In the genomic region with DNA sequence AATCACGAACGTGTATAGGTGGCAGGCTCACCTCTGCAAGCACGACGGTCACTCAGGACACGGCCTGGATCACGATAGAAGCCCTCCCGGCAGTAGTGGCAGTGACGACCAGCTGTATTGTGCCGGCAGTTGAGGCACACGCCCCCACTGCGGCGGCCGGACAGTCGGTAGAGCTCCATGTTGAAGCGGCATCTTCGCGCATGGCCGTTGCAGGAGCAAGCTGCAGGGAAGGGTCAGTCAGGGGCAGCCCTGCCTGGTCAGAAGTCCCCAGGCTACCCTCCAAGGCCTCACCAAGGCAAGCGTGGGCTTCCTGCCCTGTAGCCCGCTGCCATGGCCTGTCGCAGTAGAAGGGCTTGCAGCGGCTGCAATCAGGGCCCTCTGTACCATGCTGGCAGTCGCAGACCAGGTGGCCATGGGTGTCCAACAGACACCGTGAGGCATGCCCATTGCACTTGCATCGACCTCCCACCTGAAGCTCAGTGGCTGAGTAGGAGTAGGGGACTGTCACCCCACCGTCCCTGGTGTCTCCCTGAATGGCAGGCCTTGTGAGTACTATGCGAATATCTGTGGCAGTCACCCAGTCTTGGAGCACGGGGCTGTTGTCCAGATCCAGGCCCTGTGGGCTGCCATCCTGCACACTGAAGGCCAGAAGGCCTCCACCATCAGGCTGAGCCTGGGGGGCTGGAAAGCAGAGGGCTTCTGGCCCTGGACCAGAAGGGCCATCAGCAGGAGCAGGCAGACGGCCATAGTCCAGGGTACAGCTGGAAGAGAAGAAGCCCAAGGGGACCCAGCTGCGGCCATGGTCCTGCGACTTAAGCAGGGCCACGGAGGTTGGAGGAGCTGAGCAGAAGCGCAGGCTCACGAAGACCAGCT, we compare ENCODE assay signal across 8 mouse cellular contexts. TPM values are rescaled to one million over a fixed set of nuclear protein-coding genes. Genes with fewer than 3 reads are reported as not detected.
A peak's percentile ranks its signal among the peaks of the same experiment; 100 is the strongest.
DNase-seq lines count a peak whose midpoint lies in the region; ATAC-seq and TF ChIP-seq lines count a peak whose summit lies in the region.

No protein-coding gene starts in this region.

- no peaks in the 10 kb centered on the region for H3K9me3 ChIP-seq in forebrain, embryonic 11.5 days (ENCODE audit: control insufficient read depth, low read length)
- H3K9me3 ChIP-seq in intestine, embryonic 15.5 days = no peaks in the 10 kb centered on the region
- no peaks in the 10 kb centered on the region for H3K9me3 ChIP-seq in neural tube, embryonic 11.5 days (ENCODE audit: control insufficient read depth, low read length)

- no peaks in the 10 kb centered on the region for H3K36me3 ChIP-seq in forebrain, embryonic 11.5 days (ENCODE audit: control insufficient read depth, insufficient read depth, low read length)
- no peaks in the 10 kb centered on the region for H3K36me3 ChIP-seq in intestine, embryonic 15.5 days
- H3K36me3 ChIP-seq in neural tube, embryonic 11.5 days (ENCODE audit: control insufficient read depth, insufficient read depth, low read length) = no peaks in the 10 kb centered on the region

- peak overlapping the region; percentile 98 for H3K27ac ChIP-seq in left cerebral cortex, adult 2 months
- no peak overlapping the region for H3K27ac ChIP-seq in forebrain, embryonic 11.5 days (ENCODE audit: low read depth, low read length)
- H3K27ac ChIP-seq in intestine, embryonic 15.5 days = peak overlapping the region; percentile 91
- 0 out of 2 replicates have a peak overlapping the region, but pooled peaks have one; percentile 44 for H3K27ac ChIP-seq in neural tube, embryonic 11.5 days (ENCODE audit: low read depth, low read length)

- no peak for TF ChIP-seq CTCF in left cerebral cortex, adult 2 months (IDR thresholded peaks at IDR 0.05)

- H3K4me2 ChIP-seq in forebrain, embryonic 11.5 days (ENCODE audit: low read depth, low read length, severe bottlenecking) = peak overlapping the region; percentile 90
- H3K4me2 ChIP-seq in intestine, embryonic 15.5 days (replicated peaks) = peak overlapping the region; percentile 96
- H3K4me2 ChIP-seq in neural tube, embryonic 11.5 days (ENCODE audit: low read depth) = peak overlapping the region; percentile 93

- peak overlapping the region; percentile 80 for H3K9ac ChIP-seq in forebrain, embryonic 11.5 days (ENCODE audit: low read length)
- H3K9ac ChIP-seq in intestine, embryonic 15.5 days = peak overlapping the region; percentile 68
- peak overlapping the region; percentile 72 for H3K9ac ChIP-seq in neural tube, embryonic 11.5 days (ENCODE audit: low read length)

- intact Hi-C loops in left cerebral cortex, adult 2 months (cut with DNase I) = no loop called here

- 53% methylated on average over 34 of the region's 34 CpGs for WGBS in forebrain, embryonic 11.5 days
- WGBS in intestine, embryonic 15.5 days = 67% methylated on average over 34 of the region's 34 CpGs
- 55% methylated on average over 34 of the region's 34 CpGs for WGBS in neural tube, embryonic 11.5 days

- ATAC-seq in forebrain, embryonic 11.5 days (replicated peaks; ENCODE audit: low FRiP score) = no peak
- ATAC-seq in intestine, embryonic 15.5 days = no peak
- no peak for ATAC-seq in neural tube, embryonic 11.5 days (ENCODE audit: insufficient read depth, low FRiP score, low TSS enrichment)

- no peak for DNase-seq in left cerebral cortex, adult 2 months (ENCODE audit: extremely low spot score in 1 of 2, low spot score in 2 of 2)
- DNase-seq in left cerebral cortex, adult 18-20 months (ENCODE audit: low spot score in 2 of 2) = no peak
- DNase-seq in forebrain, embryonic 11.5 days (ENCODE audit: low spot score) = no peak
- peak; percentile 15 for DNase-seq in neural tube, embryonic 11.5 days (ENCODE audit: low spot score)
- no peak for DNase-seq in MN1 (ENCODE audit: low spot score)
- DNase-seq in kidney, postnatal 36 days = no peak
- no peak for DNase-seq in spleen, postnatal 14 days (ENCODE audit: low spot score in 2 of 2)

- H3K27me3 ChIP-seq in forebrain, embryonic 11.5 days (ENCODE audit: control insufficient read depth, insufficient read depth, low read length) = peaks cover 23% of the 10 kb centered on the region
- peaks cover 14% of the 10 kb centered on the region for H3K27me3 ChIP-seq in intestine, embryonic 15.5 days (replicated peaks)
- H3K27me3 ChIP-seq in neural tube, embryonic 11.5 days (ENCODE audit: control insufficient read depth, insufficient read depth, low read length) = peaks cover 20% of the 10 kb centered on the region

- H3K4me3 ChIP-seq in left cerebral cortex, adult 2 months = peak overlapping the region; percentile 84
- peak overlapping the region; percentile 43 for H3K4me3 ChIP-seq in forebrain, embryonic 11.5 days (ENCODE audit: low read depth, low read length)
- H3K4me3 ChIP-seq in intestine, embryonic 15.5 days (replicated peaks) = peak overlapping the region; percentile 48
- H3K4me3 ChIP-seq in neural tube, embryonic 11.5 days (ENCODE audit: low read depth, low read length) = peak overlapping the region; percentile 44

- peaks cover 42% of the 10 kb centered on the region for H3K4me1 ChIP-seq in forebrain, embryonic 11.5 days (replicated peaks; ENCODE audit: control insufficient read depth, insufficient read depth, low read length)
- H3K4me1 ChIP-seq in intestine, embryonic 15.5 days (replicated peaks) = peaks cover 85% of the 10 kb centered on the region
- H3K4me1 ChIP-seq in neural tube, embryonic 11.5 days (ENCODE audit: control insufficient read depth, insufficient read depth, low read length) = peaks cover 44% of the 10 kb centered on the region

RNA-seq across cellular contexts. Expression of a gene that starts 1.3 kb away (rescaled TPM):
- total RNA-seq in left cerebral cortex, adult 2 months (2021) = 10 to 100 TPM; 10.5 to 11.5 TPM
- total RNA-seq in left cerebral cortex, adult 18-20 months (2021) = 1 to 10 TPM; 8.1 to 8.5 TPM
- 3.8 and 4.9 TPM in 2 replicates for polyA plus RNA-seq in forebrain, embryonic 11.5 days (2014; fragmentation: Nextera tagmentation; extraction: Ambion mirVana)
- polyA plus RNA-seq in intestine, embryonic 15.5 days (2015; fragmentation: Nextera tagmentation; extraction: Ambion mirVana) = 5.9 and 6.2 TPM in 2 replicates
- polyA plus RNA-seq in neural tube, embryonic 11.5 days (2014; fragmentation: Nextera tagmentation; extraction: Ambion mirVana) = 4.0 and 4.7 TPM in 2 replicates

RNA-seq across cellular contexts. Expression of a gene that starts 2.6 kb away (rescaled TPM):
- total RNA-seq in left cerebral cortex, adult 2 months (2021) = 10 to 100 TPM; 63.3 to 69.7 TPM
- total RNA-seq in left cerebral cortex, adult 18-20 months (2021) = 10 to 100 TPM; 62.8 to 66.6 TPM
- 8.3 and 8.4 TPM in 2 replicates for polyA plus RNA-seq in forebrain, embryonic 11.5 days (2014; fragmentation: Nextera tagmentation; extraction: Ambion mirVana)
- 4.7 and 5.9 TPM in 2 replicates for polyA plus RNA-seq in intestine, embryonic 15.5 days (2015; fragmentation: Nextera tagmentation; extraction: Ambion mirVana)
- 7.9 and 8.7 TPM in 2 replicates for polyA plus RNA-seq in neural tube, embryonic 11.5 days (2014; fragmentation: Nextera tagmentation; extraction: Ambion mirVana)

RNA-seq across cellular contexts. Expression of a gene that starts 12.6 kb away (rescaled TPM):
- 10 to 100 TPM; 10.8 to 11.0 TPM for total RNA-seq in left cerebral cortex, adult 2 months (2021)
- 10 to 100 TPM in 1 of 2 experiments, 1 to 10 TPM in 1; 9.0 to 10.4 TPM for total RNA-seq in left cerebral cortex, adult 18-20 months (2021)
- polyA plus RNA-seq in forebrain, embryonic 11.5 days (2014; fragmentation: Nextera tagmentation; extraction: Ambion mirVana) = 17.7 and 19.2 TPM in 2 replicates
- 9.9 and 10.1 TPM in 2 replicates for polyA plus RNA-seq in intestine, embryonic 15.5 days (2015; fragmentation: Nextera tagmentation; extraction: Ambion mirVana)
- 16.7 and 18.3 TPM in 2 replicates for polyA plus RNA-seq in neural tube, embryonic 11.5 days (2014; fragmentation: Nextera tagmentation; extraction: Ambion mirVana)

RNA-seq across cellular contexts. Expression of a gene that starts 38.5 kb away (rescaled TPM):
- 1,000 to 10,000 TPM; 1,211 to 1,240 TPM for total RNA-seq in left cerebral cortex, adult 2 months (2021)
- total RNA-seq in left cerebral cortex, adult 18-20 months (2021) = 1,000 to 10,000 TPM; 1,209 to 1,218 TPM
- polyA plus RNA-seq in forebrain, embryonic 11.5 days (2014; fragmentation: Nextera tagmentation; extraction: Ambion mirVana) = 394 and 453 TPM in 2 replicates
- polyA plus RNA-seq in intestine, embryonic 15.5 days (2015; fragmentation: Nextera tagmentation; extraction: Ambion mirVana) = 572 and 634 TPM in 2 replicates
- 555 and 574 TPM in 2 replicates for polyA plus RNA-seq in neural tube, embryonic 11.5 days (2014; fragmentation: Nextera tagmentation; extraction: Ambion mirVana)

RNA-seq across cellular contexts. Expression of a gene that starts 43.3 kb away (rescaled TPM):
- total RNA-seq in left cerebral cortex, adult 2 months (2021) = 1 to 10 TPM; 7.9 to 8.8 TPM
- total RNA-seq in left cerebral cortex, adult 18-20 months (2021) = 1 to 10 TPM; 7.1 to 8.1 TPM
- 117 and 120 TPM in 2 replicates for polyA plus RNA-seq in forebrain, embryonic 11.5 days (2014; fragmentation: Nextera tagmentation; extraction: Ambion mirVana)
- 50.1 and 51.9 TPM in 2 replicates for polyA plus RNA-seq in intestine, embryonic 15.5 days (2015; fragmentation: Nextera tagmentation; extraction: Ambion mirVana)
- 87.6 and 92.1 TPM in 2 replicates for polyA plus RNA-seq in neural tube, embryonic 11.5 days (2014; fragmentation: Nextera tagmentation; extraction: Ambion mirVana)
